Mouse (Mus musculus) heart, adult 2 months (tissue): ENCODE results near the gene Rasl10b. TPM values are rescaled to one million over a fixed set of nuclear protein-coding genes. Genes with fewer than 3 reads are reported as not detected.

Experiments
- DNase-seq, 2 experiments: peaks; one replicate each; pipeline ENCODE4 v3.0.0; 2021
- H3K27ac ChIP-seq: fragments of 200-600 bp; 2 replicates; pipeline ENCODE4 v1.8.1; 2022
- H3K27me3 ChIP-seq: fragments of 200-500 bp; 2 replicates; pipeline ENCODE4 v1.6.1; 2012; ENCODE audit warnings: mild to moderate bottlenecking, low read length, inconsistent platforms, mixed read lengths; ENCODE audit not compliant: control insufficient read depth, insufficient read depth
- H3K36me3 ChIP-seq: fragments of 200-500 bp; 2 replicates; pipeline ENCODE4 v1.6.1; 2012; ENCODE audit warnings: low read length, inconsistent platforms; ENCODE audit not compliant: control insufficient read depth, insufficient read depth
- H3K4me1 ChIP-seq: fragments of 200-500 bp; 2 replicates; pipeline ENCODE4 v1.6.1; 2011; ENCODE audit warnings: low read length; ENCODE audit not compliant: control insufficient read depth, insufficient read depth
- H3K4me3 ChIP-seq: fragments of 200-600 bp; 2 replicates; pipeline ENCODE4 v1.8.1; 2022
- H3K79me2 ChIP-seq: fragments of 200-500 bp; replicated peaks from 2 replicates; pipeline ENCODE4 v1.6.1; 2012; ENCODE audit warnings: mild to moderate bottlenecking, inconsistent platforms, low read length, moderate library complexity, mixed read lengths; ENCODE audit not compliant: control insufficient read depth, insufficient read depth
- H3K9ac ChIP-seq: fragments of 200-500 bp; 2 replicates; pipeline ENCODE4 v1.6.1; 2012; ENCODE audit warnings: low read depth, mild to moderate bottlenecking, control low read depth, inconsistent platforms, low read length, mixed read lengths
- CTCF ChIP-seq: fragments of 200-600 bp; IDR thresholded peaks from 2 replicates; pipeline ENCODE4 v1.8.1; 2022; ENCODE audit warnings: antibody characterized with exemption, mild to moderate bottlenecking, moderate library complexity
- EP300 ChIP-seq: fragments of 200-500 bp; IDR thresholded peaks from 2 replicates; pipeline ENCODE4 v1.6.1; 2011; ENCODE audit warnings: low read depth, low read length, control low read depth; ENCODE audit not compliant: insufficient read depth
- POLR2A ChIP-seq: fragments of 200-500 bp; IDR thresholded peaks from 2 replicates; pipeline ENCODE4 v1.6.1; 2011; ENCODE audit warnings: mild to moderate bottlenecking, low read depth, low read length, control low read depth; ENCODE audit not compliant: insufficient read depth
- WGBS: fragments of 180-500 bp; shearing (Covaris S2); methylation state at CpG from one replicate; pipeline ENCODE4 v1.1.7; 2018; 5-methylcytosine and 5-hydroxymethylcytosine counted together
- intact Hi-C: fragments of 180-260 bp; cut with DNase I; formaldehyde crosslinking; loops from one replicate; pipeline ENCODE4 v1.15.1; 2025
- polyA plus RNA-seq: library from polyadenylated mRNA; depleted of rRNA; stranded (reverse); fragments of >200 nt; gene quantifications from 2 replicates; pipeline ENCODE4 v1.2.3, GENCODE M21; 2012
- total RNA-seq, 2 experiments: library from RNA; stranded (reverse); gene quantifications; 2 replicates each; pipeline ENCODE4 v1.2.3; 2021

Rasl10b gene
- total and polyA plus RNA-seq, 3 experiments, result 61.9 to 77.8 (median 70.8) TPM

DNA sequence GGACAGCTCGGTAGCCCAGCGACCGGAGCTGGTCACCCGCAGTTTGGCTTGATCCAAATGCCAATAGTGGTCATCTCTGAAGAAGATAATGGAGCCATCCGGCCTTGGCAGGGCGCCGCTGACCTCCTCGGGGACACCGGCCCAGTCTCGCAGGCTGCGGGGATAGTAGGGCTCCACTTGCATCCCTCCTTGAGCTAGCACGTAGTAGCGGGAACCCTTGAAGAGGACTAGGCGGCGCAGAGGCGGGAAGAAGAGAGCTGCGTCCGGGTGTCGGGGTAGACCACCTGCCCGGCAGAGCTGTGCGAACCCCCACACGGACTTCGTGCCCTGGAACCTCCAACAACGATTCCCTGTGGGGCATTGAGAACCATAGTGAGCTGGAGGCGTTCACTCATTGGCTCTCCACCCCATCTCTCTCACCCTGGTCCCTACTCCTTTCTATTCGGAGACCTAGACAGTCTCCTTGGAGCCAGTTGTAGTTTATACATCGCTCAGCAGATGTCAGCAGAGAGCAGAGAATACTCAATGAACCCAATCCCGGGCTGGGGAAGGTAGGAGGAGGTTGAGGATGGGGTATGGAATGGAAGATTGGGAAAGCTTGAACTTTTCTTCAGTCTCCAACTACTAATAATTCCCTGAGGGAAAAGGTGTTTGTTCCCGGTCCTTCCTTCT, 33.8 kb downstream of the Rasl10b start:
- H3K79me2 ChIP-seq, result no peaks in the 10 kb centered on the region
- no peaks in the 10 kb centered on the region; the same call in 1 of the 2 replicates for H3K27me3 ChIP-seq
- peaks cover 18% of the 10 kb centered on the region for H3K4me1 ChIP-seq
- peak; percentile 91 for TF ChIP-seq EP300
- no peak for TF ChIP-seq POLR2A
- TF ChIP-seq CTCF, result peak; percentile 95
- peak; percentile 73 to 78 for DNase-seq
- peak overlapping the region; percentile 46; the same call in 1 of the 2 replicates for H3K9ac ChIP-seq
- H3K27ac ChIP-seq, result no peak overlapping the region
- 9% methylated on average over 29 of the region's 29 CpGs for WGBS
- no peaks in the 10 kb centered on the region for H3K36me3 ChIP-seq
- H3K4me3 ChIP-seq, result peak overlapping the region; percentile 20; the same call in 1 of the 2 replicates
- intact Hi-C loops, result loop anchor here (1.0 to 5.0 kb wide), 3 partner anchors 30 to 310 kb away; partner anchors contain the start of gene Heatr6

DNA sequence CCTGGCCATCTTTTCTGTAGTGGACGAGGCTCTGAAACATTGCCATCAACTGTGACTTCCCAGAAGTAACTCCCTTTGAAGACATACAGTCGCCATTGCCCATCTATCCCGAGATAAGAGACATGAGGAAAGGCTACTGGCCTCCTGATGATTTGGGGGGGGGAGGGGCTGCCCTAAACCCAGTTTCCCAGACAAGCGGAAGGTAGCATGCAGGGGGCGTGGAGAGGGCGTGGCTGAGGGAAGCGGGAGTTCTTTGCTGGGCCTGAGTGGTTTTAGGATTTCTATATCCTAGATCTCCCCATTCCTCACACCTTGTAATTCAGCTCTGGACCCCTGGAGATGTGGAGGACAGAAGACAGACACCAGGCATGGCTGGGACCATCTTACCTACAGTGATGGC, 34.9 kb downstream of the Rasl10b start:
- Histone ChIP-seq H3K4me3 (no peak overlapping the region), H3K9ac (no peak overlapping the region), H3K27me3 (no peaks in the 10 kb centered on the region; the same call in 1 of the 2 replicates), H3K27ac (no peak overlapping the region), H3K79me2 (no peaks in the 10 kb centered on the region), H3K36me3 (no peaks in the 10 kb centered on the region; the same call in 1 of the 2 replicates), H3K4me1 (peaks cover 23% of the 10 kb centered on the region)
- 10% methylated on average over 7 of the region's 7 CpGs for WGBS
- no peak for DNase-seq
- intact Hi-C loops, result loop anchor here (1.0 to 5.0 kb wide), 3 partner anchors 28 to 308 kb away; partner anchors contain the start of gene Heatr6
- no peak for TF ChIP-seq EP300
- TF ChIP-seq CTCF, result no peak
- no peak for TF ChIP-seq POLR2A

DNA sequence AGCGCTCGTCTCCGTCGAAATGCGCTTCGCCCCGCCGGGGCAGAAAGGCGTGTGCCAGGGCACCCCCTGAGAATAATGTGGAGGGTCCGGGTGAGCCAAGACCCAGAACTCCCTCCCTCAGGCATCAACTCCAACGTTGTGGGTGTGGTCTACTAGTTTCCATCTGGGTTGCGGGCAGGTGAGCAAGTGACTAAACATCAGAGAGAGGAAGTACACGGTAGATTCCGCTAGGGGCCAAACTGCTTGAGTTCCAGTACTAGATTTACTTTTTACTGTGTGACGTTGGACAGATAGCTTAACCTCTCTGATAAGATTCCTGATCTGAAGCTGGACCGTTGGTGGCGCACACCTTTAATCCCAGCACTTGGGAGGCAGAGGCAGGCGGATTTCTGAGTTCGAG, 36.1 kb downstream of the Rasl10b start:
- Histone ChIP-seq H3K9ac (no peak overlapping the region), H3K4me1 (peaks cover 30% of the 10 kb centered on the region), H3K27me3 (no peaks in the 10 kb centered on the region; the same call in 1 of the 2 replicates), H3K36me3 (no peaks in the 10 kb centered on the region; the same call in 1 of the 2 replicates), H3K27ac (no peak overlapping the region), H3K4me3 (no peak overlapping the region), H3K79me2 (no peaks in the 10 kb centered on the region)
- DNase-seq, result no peak
- intact Hi-C loops, result no loop called here
- 45% methylated on average over 19 of the region's 19 CpGs for WGBS
- TF ChIP-seq CTCF (no peak), EP300 (no peak), POLR2A (no peak)

DNA sequence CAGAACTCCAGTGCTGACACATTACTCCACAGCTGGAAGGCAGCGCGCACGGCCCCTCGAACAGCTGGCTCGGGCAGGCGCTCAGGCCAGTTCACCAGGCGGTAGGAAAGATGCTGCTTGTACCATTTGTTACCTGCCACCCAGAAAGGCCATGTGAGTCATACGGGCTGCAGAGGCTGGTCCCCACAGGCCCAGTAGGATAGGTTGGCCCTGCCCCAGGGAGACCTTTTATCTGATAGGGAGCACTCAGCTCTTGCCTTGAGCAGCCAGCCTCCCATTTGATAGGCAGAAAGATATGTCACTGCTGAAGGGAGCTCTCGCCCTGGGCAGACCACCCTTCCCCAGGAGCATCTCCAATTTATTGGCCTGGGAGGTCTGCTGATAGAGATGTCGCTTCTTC, 38.7 kb downstream of the Rasl10b start:
- Histone ChIP-seq H3K4me1 (peaks cover 26% of the 10 kb centered on the region), H3K9ac (no peak overlapping the region)
- 67% methylated on average over 10 of the region's 10 CpGs for WGBS

DNA sequence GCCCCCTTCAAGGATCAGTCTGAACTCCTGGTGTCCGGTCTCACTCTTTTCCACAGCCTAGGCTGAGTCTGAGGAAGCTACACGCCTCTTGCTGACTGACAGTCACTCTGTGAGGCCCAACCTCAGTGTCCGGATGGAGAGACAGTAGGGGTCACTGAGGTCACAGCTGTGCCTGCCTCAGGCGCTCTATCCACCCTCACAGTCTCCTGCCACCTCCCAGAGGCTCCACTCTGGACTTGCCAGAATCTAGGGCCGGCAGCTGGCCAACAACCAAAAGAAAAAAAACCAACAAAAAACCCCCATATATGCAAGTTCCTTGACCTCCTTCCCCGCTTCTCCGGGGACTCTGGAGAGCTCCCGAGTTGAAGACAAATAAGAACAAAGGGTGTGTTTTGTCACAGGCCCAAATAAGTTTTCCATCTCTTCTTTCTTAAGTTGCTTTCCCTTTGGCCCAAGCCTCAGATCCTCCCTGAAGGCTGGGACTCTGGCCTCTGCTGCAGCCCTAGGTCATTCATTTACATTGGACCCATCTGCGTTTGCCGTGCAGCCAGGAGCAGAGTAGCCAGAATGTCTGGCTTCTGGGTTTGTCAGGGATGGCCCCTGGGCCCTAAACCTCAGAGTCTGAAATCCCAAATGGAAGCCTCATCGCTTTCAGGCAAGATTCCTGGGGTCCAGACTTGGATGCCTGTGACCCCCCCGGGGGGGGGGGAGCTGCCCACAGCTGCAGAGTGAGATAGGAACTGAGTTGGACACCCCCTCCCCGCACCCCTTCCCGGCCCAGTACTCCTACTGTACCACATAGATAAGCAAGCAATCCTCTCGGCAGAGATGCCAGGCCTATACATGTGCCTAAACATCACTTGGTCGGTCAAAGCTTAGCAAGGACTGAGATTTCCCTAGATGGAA, 39.3 kb downstream of the Rasl10b start:
- peak; percentile 58 to 65 for DNase-seq
- WGBS, result 38% methylated on average over 16 of the region's 16 CpGs
- Histone ChIP-seq H3K4me1 (peaks cover 24% of the 10 kb centered on the region), H3K27me3 (no peaks in the 10 kb centered on the region; the same call in 1 of the 2 replicates), H3K9ac (no peak overlapping the region), H3K4me3 (no peak overlapping the region), H3K27ac (peak overlapping the region; percentile 21), H3K79me2 (no peaks in the 10 kb centered on the region), H3K36me3 (no peaks in the 10 kb centered on the region; the same call in 1 of the 2 replicates)
- TF ChIP-seq CTCF, result no peak
- TF ChIP-seq POLR2A, result no peak
- TF ChIP-seq EP300, result no peak
- intact Hi-C loops, result no loop called here

More for the DNA sequence above, 38.7 kb downstream of the Rasl10b start:
- no peak for TF ChIP-seq CTCF
- no peak for TF ChIP-seq EP300
- TF ChIP-seq POLR2A, result no peak
- no peak for DNase-seq
- Histone ChIP-seq H3K27me3 (no peaks in the 10 kb centered on the region; the same call in 1 of the 2 replicates), H3K36me3 (no peaks in the 10 kb centered on the region; the same call in 1 of the 2 replicates), H3K79me2 (no peaks in the 10 kb centered on the region), H3K4me3 (no peak overlapping the region), H3K27ac (peak overlapping the region; percentile 21)
- intact Hi-C loops, result no loop called here
